Mouse (Mus musculus): Measurements from ENCODE around the gene Taok3.
A peak's percentile ranks its signal among the peaks of the same experiment; 100 is the strongest.

Gene Taok3

GRCm38 (mm10) chr5:117119777-117120488, at the start of gene Taok3:
Taok3 (plus strand) TSS chr5:117120129.
- peak; percentile 100 for DNase-seq

- DNase-seq, result no peak
Measured at GRCm38 (mm10) chr5:117087718-117088117, 32.2 kb upstream of the Taok3 start.

- no peak for DNase-seq
Measured at GRCm38 (mm10) chr5:117089147-117089546, 30.8 kb upstream of the Taok3 start.

GRCm38 (mm10) chr5:117089786-117090185, 30.1 kb upstream of the Taok3 start:
- no peak for DNase-seq

DNA sequence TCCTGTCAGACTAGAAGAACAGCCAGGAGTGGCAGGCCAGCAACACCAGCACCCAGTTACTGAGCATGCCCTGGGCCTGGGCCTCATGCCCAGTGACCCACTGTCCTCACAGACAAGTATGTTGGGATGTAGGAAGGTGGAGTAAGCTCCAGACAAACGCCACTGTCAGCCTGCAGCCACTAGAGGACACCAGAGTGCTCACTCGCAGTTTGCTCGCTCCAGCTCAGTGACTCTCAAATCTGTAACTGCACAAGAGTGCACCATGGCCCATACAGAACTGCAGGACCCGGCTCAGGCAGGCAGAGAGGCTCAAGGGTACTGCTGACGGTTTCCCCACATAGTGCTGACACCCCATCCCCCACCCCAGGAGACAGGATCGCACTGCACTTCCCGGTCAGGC, 25.5 kb upstream of the Taok3 start:
- peak; percentile 30 for DNase-seq

- peak; percentile 71 for DNase-seq
Measured at GRCm38 (mm10) chr5:117096716-117097115, 23.2 kb upstream of the Taok3 start.

GRCm38 (mm10) chr5:117099008-117099407, 20.9 kb upstream of the Taok3 start:
- no peak for DNase-seq

- DNase-seq, result no peak
Measured at GRCm38 (mm10) chr5:117099742-117100141, 20.2 kb upstream of the Taok3 start.

- DNase-seq, result no peak
Measured at GRCm38 (mm10) chr5:117103194-117103929, 16.6 kb upstream of the Taok3 start.

GRCm38 (mm10) chr5:117104329-117104728, 15.6 kb upstream of the Taok3 start:
- no peak for DNase-seq

GRCm38 (mm10) chr5:117105761-117106160, 14.2 kb upstream of the Taok3 start:
- no peak for DNase-seq

DNA sequence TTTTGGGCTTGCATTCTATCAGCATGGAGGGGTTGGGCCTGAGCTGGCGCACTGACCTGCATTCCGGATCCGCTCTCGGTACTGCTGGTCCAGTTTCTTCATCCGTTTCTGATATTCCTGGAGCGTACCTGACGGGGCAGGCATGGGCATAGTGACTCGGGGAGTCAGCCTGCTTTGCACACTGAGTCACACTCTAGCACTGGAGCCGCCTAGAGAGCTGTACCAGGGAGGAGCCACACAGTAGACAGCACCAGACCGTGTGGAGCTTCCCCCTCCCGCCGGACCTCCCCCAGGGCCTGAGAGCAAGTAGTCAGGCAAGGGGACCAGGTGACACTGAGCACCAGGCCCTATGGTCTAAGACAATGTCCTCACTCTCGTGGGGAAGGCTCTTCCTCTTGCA, 11.6 kb upstream of the Taok3 start:
- no peak for DNase-seq

GRCm38 (mm10) chr5:117108731-117109130, 11.2 kb upstream of the Taok3 start:
- no peak for DNase-seq

DNA sequence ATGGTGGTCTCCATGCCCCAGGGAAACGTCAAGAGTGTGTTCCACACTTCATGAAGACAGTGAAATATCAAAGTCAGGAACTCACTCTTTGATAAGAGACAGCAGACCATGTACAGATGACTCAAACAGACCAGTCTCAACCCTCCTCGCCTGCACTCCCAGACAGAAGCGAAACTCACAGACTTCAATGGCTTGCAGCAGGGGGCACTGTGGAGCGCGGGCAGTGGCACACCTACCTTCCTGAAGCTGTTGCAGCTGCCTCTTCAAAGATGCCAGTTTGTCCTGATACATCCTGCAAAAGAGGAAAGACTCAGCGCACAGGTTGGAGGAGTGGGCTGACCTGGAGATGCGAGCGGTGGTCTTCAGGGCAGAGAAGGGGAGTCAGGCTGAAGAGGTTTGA, 10.4 kb upstream of the Taok3 start:
- no peak for DNase-seq

DNA sequence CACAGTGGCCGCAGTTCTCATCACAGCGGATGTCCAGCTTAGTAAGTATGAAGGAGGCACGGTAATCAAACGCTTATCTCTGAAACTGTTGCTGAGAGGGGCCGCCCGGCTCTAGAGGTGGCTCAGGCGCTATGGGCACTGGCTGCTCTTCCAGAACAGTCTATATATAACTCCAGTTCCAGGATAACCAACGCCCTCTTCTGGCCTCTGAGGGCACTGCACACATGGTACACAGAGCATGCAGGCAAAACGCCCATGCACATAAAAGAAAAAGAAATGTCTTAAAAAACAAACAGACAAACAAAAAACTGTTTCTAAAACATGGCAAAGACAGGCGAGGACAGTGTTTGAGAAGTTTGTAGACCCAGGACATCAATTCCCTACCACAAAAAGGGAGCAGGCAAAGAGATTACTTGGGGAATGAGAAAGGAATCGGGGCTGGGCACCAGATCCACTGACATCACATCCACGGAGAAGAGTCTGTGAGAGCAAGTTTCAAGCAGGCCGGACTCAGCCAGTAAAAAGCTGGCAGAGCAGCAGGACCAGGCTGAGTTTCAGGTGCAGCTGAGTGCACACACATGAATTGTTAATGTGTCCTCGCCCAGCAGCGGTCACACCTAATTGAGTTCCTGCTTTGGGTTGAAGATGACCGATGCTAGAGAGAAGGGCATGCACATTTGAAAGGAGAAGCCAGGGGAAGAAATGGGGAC, 8.7 kb upstream of the Taok3 start:
- no peak for DNase-seq

DNA sequence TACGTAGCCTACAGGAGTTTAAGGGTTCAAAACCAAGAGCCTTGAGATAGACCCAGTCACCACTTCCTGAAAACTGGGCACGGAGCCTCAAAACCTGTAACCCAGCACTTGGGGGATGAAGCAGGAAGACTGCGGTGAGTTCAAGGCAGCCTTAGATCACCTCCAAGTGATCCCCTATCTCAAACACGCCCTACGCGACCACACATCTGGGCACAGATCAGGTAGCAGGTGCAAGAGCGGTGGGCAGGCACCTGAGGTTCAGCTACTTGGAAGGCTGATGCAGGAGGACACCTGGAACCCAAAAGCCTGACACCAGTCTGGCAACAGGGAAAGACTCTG, 8.2 kb upstream of the Taok3 start:
- DNase-seq, result no peak

DNA sequence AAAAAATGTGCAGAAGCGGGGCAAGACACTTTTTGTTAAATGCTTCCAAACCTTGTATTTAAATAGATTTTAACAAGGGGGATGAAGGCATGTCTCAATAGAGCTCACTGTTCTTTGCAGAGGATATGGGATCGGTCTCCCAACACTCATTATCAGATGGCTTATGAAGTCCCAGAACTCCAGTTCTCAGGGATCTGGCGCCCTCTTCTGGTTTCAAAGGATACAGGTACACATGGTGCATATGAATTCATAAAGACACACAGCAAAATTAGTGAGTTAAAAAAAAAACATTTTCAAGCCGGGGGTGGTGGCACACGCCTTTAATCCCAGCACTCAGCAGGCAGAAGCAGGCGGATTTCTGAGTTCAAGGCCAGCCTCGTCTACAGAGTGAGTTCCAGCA, 6.6 kb upstream of the Taok3 start:
- no peak for DNase-seq

DNA sequence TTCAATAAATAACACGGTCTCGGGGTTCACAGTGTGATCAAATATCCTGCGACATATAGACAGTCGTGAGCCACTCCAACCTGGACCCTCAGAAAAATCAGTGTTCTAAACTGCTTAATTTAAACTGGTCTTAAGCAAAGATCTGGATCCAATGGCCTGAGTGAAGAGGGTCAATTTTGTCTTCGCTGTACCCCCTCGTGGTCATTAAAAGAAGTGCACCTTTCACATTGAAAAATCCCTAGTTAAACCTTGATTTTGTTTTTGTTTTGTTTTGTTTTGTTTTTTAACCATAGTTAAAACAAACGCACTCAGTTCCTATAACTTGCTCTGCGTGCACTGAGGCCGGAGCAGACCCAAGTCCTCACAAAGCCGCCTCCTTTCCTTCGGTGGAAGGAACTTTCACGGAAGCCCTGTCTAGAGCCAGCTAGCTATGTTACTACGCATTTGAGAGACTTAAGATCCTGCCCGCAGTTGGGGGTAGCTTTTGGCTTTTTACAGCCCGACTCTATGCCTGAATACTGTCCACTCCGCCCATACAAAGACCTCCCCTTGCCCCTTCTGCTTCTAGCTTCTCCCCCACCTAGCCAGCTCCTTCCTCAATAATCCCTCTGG, 5.2 kb upstream of the Taok3 start:
- peak; percentile 42 for DNase-seq

- peak; percentile 38 for DNase-seq
Measured at GRCm38 (mm10) chr5:117115193-117115767, 4.6 kb upstream of the Taok3 start.

GRCm38 (mm10) chr5:117115836-117116366, 4.0 kb upstream of the Taok3 start, which contains the start of gene Suds3:
Suds3 (minus strand) TSS chr5:117116113.
- peak; percentile 97 for DNase-seq

DNA sequence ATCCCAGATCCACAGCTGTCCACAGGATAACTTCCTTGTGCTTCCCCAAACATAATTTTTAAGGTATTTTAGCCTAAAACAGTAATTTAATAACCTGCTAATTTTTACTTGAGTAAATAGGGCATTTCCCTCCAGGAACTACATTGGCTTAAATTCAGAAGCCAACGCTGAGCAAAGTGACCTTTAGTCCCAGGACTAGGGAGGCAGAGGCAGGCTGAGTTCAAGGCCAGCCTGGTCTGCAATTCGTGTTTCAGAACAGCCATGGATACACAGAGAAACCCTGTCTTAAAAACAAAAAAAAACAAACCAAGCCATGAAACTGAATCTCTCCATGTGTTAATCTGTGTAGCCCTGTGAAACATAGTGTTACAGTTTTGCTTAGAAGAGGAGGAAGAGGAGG, 3.3 kb upstream of the Taok3 start:
- no peak for DNase-seq

GRCm38 (mm10) chr5:117117241-117117640, 2.7 kb upstream of the Taok3 start:
- no peak for DNase-seq

GRCm38 (mm10) chr5:117117716-117118115, 2.2 kb upstream of the Taok3 start:
- DNase-seq, result no peak

Data from lung, postnatal 36 days (tissue).